Mouse (Mus musculus): ENCODE measurements around the gene Akap1. TPM values are rescaled to one million over a fixed set of nuclear protein-coding genes. Genes with fewer than 3 reads are reported as not detected.
A peak's percentile ranks its signal among the peaks of the same experiment; 100 is the strongest.

Gene Akap1
- polyA plus RNA-seq, 2 experiments = 5.8 to 9.1 TPM

DNA sequence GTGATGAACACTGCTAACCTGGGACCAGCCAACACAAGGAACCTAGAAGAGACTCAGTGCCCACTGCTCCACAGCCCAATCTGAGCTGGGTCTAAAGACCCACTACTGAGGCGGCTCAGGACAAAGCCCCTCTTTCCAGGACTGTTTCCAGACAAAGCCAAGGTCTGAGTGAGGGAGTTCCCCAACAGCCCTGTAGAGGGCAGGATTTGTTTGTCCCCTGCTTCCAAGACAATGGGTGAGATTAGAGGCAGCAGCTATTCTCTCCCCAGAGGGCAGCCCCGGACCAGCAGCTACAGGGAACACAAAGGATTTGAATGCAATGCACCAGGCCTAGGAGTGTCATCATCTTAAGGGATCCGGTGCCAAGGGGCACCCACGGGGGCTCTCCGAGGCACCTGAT is 15.8 kb downstream of the Akap1 start:
- Histone ChIP-seq H3K4me1 (replicated peaks; ENCODE audit: control insufficient read depth in 2 of 2, insufficient read depth in 2 of 2, low read length in 1 of 2) (no peaks in the 10 kb centered on the region; a peak in 1 of 4 replicates), H3K27me3 (ENCODE audit: control insufficient read depth, insufficient read depth, low read length) (no peaks in the 10 kb centered on the region), H3K9ac (replicated peaks) (no peak overlapping the region), H3K36me3 (replicated peaks; ENCODE audit: control insufficient read depth, insufficient read depth, low read depth) (no peaks in the 10 kb centered on the region; the same call in 1 of the 2 replicates), H3K4me2 (ENCODE audit: low read depth) (no peak overlapping the region), H3K27ac (no peak overlapping the region), H3K9me3 (ENCODE audit: control insufficient read depth, low read length) (no peaks in the 10 kb centered on the region), H3K4me3 (ENCODE audit: insufficient read depth in 1 of 2, low read depth in 2 of 2, low read length in 2 of 2) (no peak overlapping the region)
- DNase-seq (ENCODE audit: low read depth in 3 of 3, low spot score in 3 of 3) (no peak), ATAC-seq (ENCODE audit: insufficient read depth) (0 out of 2 replicates have a peak, but pooled peaks have one; percentile 21)
- peak; percentile 68 for TF ChIP-seq CTCF (IDR thresholded peaks at IDR 0.05; ENCODE audit: low read depth)
- no peak for TF ChIP-seq EP300 (IDR thresholded peaks at IDR 0.05; ENCODE audit: low read depth)
- 27% methylated on average over 5 of the region's 5 CpGs for WGBS (ENCODE audit: insufficient replicate concordance)

DNA sequence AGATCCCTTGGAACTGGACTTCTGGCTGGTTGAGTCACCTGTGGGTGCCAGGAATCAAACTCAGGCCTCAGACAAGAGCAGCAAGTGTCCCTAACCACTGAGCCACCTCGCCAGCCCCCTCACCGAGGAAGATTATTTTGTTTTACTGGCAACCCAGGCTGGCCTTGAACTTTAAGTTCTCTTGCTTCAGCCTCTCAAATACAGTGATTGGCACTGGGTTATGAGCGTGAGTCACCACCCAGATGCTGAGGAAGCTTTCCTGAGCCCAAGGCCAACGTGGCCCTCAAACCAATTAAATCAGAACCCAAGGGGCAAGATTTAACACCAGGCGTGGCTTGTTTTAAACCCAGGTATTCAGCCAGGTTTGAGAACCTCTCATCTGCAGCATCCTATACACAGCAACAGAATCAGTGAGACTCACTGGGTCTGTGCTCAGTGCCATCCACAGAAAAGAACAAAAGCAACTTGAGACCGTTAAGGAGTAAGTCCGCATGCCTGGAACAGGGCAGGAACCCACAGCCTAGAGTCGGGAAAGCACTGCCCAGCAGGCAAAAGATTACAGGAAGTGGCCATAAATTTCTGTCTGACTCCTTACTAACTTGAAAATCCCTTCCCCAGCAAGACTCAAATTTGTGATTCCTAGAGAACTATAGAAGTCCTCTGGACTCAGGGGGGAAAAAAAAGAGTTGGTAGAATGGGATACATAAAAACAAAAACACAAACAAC is 16.9 kb downstream of the Akap1 start:
- Histone ChIP-seq H3K9ac (replicated peaks) (no peak overlapping the region), H3K4me3 (ENCODE audit: insufficient read depth in 1 of 2, low read depth in 2 of 2, low read length in 2 of 2) (no peak overlapping the region), H3K9me3 (ENCODE audit: control insufficient read depth, low read length) (no peaks in the 10 kb centered on the region), H3K27ac (no peak overlapping the region), H3K4me1 (replicated peaks; ENCODE audit: control insufficient read depth in 2 of 2, insufficient read depth in 2 of 2, low read length in 1 of 2) (no peaks in the 10 kb centered on the region; a peak in 1 of 4 replicates), H3K27me3 (ENCODE audit: control insufficient read depth, insufficient read depth, low read length) (no peaks in the 10 kb centered on the region), H3K4me2 (ENCODE audit: low read depth) (no peak overlapping the region), H3K36me3 (replicated peaks; ENCODE audit: control insufficient read depth, insufficient read depth, low read depth) (no peaks in the 10 kb centered on the region; the same call in 1 of the 2 replicates)
- WGBS (ENCODE audit: insufficient replicate concordance) = 58% methylated on average over 8 of the region's 8 CpGs
- no peak for TF ChIP-seq EP300 (IDR thresholded peaks at IDR 0.05; ENCODE audit: low read depth)
- DNase-seq (ENCODE audit: low read depth in 3 of 3, low spot score in 3 of 3) (no peak), ATAC-seq (ENCODE audit: insufficient read depth) (no peak)

DNA sequence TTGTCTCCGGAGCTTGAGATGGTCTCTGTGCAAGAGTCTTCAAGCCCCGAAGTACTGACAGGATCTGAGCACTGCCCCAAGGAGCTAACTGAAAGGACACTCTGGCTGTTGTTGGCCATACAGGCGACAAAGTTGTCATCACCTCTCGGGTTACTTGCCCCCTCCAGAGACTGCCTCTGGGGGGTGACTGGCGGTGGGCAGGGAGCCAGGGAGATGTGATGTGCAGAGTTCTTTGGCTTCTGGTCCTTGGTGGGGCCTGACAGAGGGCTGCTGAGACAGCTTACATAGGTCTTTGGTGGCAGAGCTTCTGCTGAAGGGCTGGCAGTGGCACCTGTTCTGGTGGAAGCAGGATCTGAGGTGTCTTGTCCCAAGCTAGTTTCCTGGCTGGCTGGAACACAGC is 20.0 kb downstream of the Akap1 start:
- ATAC-seq (ENCODE audit: insufficient read depth) (no peak), DNase-seq (ENCODE audit: low read depth in 3 of 3, low spot score in 3 of 3) (no peak)
- Histone ChIP-seq H3K27ac (no peak overlapping the region), H3K4me2 (ENCODE audit: low read depth) (no peak overlapping the region), H3K4me1 (replicated peaks; ENCODE audit: control insufficient read depth in 2 of 2, insufficient read depth in 2 of 2, low read length in 1 of 2) (no peaks in the 10 kb centered on the region; a peak in 1 of 4 replicates), H3K27me3 (ENCODE audit: control insufficient read depth, insufficient read depth, low read length) (no peaks in the 10 kb centered on the region), H3K9ac (replicated peaks) (no peak overlapping the region), H3K9me3 (ENCODE audit: control insufficient read depth, low read length) (no peaks in the 10 kb centered on the region), H3K36me3 (replicated peaks; ENCODE audit: control insufficient read depth, insufficient read depth, low read depth) (no peaks in the 10 kb centered on the region; the same call in 1 of the 2 replicates), H3K4me3 (ENCODE audit: insufficient read depth in 1 of 2, low read depth in 2 of 2, low read length in 2 of 2) (no peak overlapping the region)
- WGBS (ENCODE audit: insufficient replicate concordance) = 62% methylated on average over 5 of the region's 5 CpGs
- no peak for TF ChIP-seq CTCF (IDR thresholded peaks at IDR 0.05; ENCODE audit: low read depth)
- TF ChIP-seq EP300 (IDR thresholded peaks at IDR 0.05; ENCODE audit: low read depth) = no peak

DNA sequence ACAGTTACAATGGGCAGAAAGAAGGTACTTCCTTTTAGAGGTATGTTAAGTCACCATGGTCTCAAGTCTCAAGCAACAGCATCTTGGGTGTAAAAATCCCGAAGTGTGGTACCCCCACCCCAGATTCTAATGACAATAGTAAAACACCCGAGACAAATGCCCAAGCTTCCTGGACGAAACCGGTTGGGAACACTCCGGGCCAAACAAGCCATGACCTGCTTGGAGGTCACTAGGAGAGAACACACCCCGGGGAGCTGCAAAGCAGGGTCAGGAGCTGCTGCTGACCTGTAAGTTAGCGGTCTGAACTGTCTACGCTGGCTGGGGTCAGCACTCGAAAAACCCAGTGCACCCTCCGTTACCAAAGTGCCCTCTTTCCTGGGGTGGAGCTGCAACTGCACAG is 21.1 kb downstream of the Akap1 start:
- Histone ChIP-seq H3K4me1 (replicated peaks; ENCODE audit: control insufficient read depth in 2 of 2, insufficient read depth in 2 of 2, low read length in 1 of 2) (no peaks in the 10 kb centered on the region; a peak in 1 of 4 replicates), H3K4me3 (ENCODE audit: insufficient read depth in 1 of 2, low read depth in 2 of 2, low read length in 2 of 2) (no peak overlapping the region), H3K36me3 (replicated peaks; ENCODE audit: control insufficient read depth, insufficient read depth, low read depth) (no peaks in the 10 kb centered on the region; the same call in 1 of the 2 replicates), H3K9ac (replicated peaks) (no peak overlapping the region), H3K9me3 (ENCODE audit: control insufficient read depth, low read length) (no peaks in the 10 kb centered on the region), H3K27ac (no peak overlapping the region), H3K27me3 (ENCODE audit: control insufficient read depth, insufficient read depth, low read length) (no peaks in the 10 kb centered on the region), H3K4me2 (ENCODE audit: low read depth) (no peak overlapping the region)
- no peak for ATAC-seq (ENCODE audit: insufficient read depth)
- 77% methylated on average over 10 of the region's 10 CpGs for WGBS (ENCODE audit: insufficient replicate concordance)
- TF ChIP-seq CTCF (IDR thresholded peaks at IDR 0.05; ENCODE audit: low read depth) = no peak
- no peak for TF ChIP-seq EP300 (IDR thresholded peaks at IDR 0.05; ENCODE audit: low read depth)
- DNase-seq (ENCODE audit: low read depth in 3 of 3, low spot score in 3 of 3) = no peak

DNA sequence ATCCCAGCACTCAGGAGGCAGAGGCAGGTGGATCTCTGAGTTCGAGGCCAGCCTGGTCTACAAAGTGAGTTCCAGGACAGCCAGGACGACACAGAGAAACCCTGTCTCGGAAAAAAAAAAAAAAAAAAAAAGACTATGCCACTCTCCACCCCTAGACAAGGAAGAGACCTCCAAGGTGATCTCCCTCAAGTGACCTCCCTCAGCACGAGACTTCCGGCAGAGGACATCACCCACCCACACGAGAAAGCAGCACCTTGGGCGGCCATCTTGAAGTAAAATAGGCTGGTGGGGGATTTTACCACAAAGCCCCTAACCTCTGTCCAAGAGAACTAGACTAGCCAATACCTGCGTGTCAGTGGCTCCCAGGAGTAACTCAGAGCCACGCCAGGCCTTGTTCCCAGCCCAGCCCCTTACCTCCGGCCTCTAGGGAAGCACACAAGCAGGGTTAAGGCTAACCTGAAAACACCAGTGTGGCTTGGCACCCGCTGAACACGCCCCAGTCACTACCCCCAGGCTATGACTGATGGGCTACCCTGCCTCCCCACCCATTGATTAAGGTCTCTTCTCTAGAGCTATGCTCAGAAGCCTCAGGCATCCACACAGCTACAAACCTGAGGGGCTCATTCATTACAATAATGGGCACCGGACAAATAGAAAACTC is 21.9 kb downstream of the Akap1 start:
- Histone ChIP-seq H3K27me3 (ENCODE audit: control insufficient read depth, insufficient read depth, low read length) (no peaks in the 10 kb centered on the region), H3K4me3 (ENCODE audit: insufficient read depth in 1 of 2, low read depth in 2 of 2, low read length in 2 of 2) (no peak overlapping the region), H3K9me3 (ENCODE audit: control insufficient read depth, low read length) (no peaks in the 10 kb centered on the region), H3K4me1 (replicated peaks; ENCODE audit: control insufficient read depth in 2 of 2, insufficient read depth in 2 of 2, low read length in 1 of 2) (no peaks in the 10 kb centered on the region; a peak in 1 of 4 replicates), H3K27ac (no peak overlapping the region), H3K9ac (replicated peaks) (no peak overlapping the region), H3K4me2 (ENCODE audit: low read depth) (no peak overlapping the region), H3K36me3 (replicated peaks; ENCODE audit: control insufficient read depth, insufficient read depth, low read depth) (no peaks in the 10 kb centered on the region; the same call in 1 of the 2 replicates)
- TF ChIP-seq EP300 (IDR thresholded peaks at IDR 0.05; ENCODE audit: low read depth) = no peak
- TF ChIP-seq CTCF (IDR thresholded peaks at IDR 0.05; ENCODE audit: low read depth) = no peak
- 81% methylated on average over 11 of the region's 13 CpGs for WGBS (ENCODE audit: insufficient replicate concordance)
- DNase-seq (ENCODE audit: low read depth in 3 of 3, low spot score in 3 of 3) (no peak), ATAC-seq (ENCODE audit: insufficient read depth) (no peak)

All from liver, embryonic 14.5 days (tissue).